In genomic region chr10:58813081-58813800, GRCm38 (mm10) we compare ENCODE assay signal across 8 mouse cellular contexts. TPM values are rescaled to one million over a fixed set of nuclear protein-coding genes. Genes with fewer than 3 reads are reported as not detected.
A peak's percentile ranks its signal among the peaks of the same experiment; 100 is the strongest.
DNase-seq lines count a peak whose midpoint lies in the region; ATAC-seq and TF ChIP-seq lines count a peak whose summit lies in the region.

Sh3rf3 (plus strand) TSS chr10:58813359.

- peak within 1 kb of the TSS; percentile 100 for H3K4me2 ChIP-seq in hindbrain, embryonic 11.5 days (replicated peaks; ENCODE audit: low read depth, low read length)

- no peak for TF ChIP-seq EP300 in ES-Bruce4 (IDR thresholded peaks at IDR 0.05; ENCODE audit: insufficient read depth, low read depth, low read length)

- intact Hi-C loops in left cerebral cortex, postnatal 10 days (cut with DNase I) = loop anchor here (2.0 to 10.0 kb wide), 5 partner anchors 124 to 480 kb away; no protein-coding TSS in a partner anchor

- peak within 1 kb of the TSS; percentile 55 for H3K4me3 ChIP-seq in ES-Bruce4 (ENCODE audit: low read depth, low read length)
- peak within 1 kb of the TSS; percentile 53 for H3K4me3 ChIP-seq in embryonic fibroblast, embryonic 13.5 days (ENCODE audit: insufficient read depth, low read length)
- peak within 1 kb of the TSS; percentile 57 for H3K4me3 ChIP-seq in hindbrain, embryonic 11.5 days (ENCODE audit: low read depth, low read length)

- under 1% methylated on average over 79 of the region's 79 CpGs for WGBS in hindbrain, embryonic 11.5 days

- H3K9me3 ChIP-seq in ES-Bruce4 (replicated peaks; ENCODE audit: control insufficient read depth, insufficient read depth, low read length, poor library complexity, severe bottlenecking) = no peaks in the 10 kb centered on the region
- H3K9me3 ChIP-seq in hindbrain, embryonic 11.5 days (ENCODE audit: control insufficient read depth, low read length) = no peaks in the 10 kb centered on the region

- H3K4me1 ChIP-seq in ES-Bruce4 (ENCODE audit: control insufficient read depth, insufficient read depth, low read length) = no peaks in the 10 kb centered on the region
- peaks cover 9% of the 10 kb centered on the region; the same call in 1 of the 2 replicates for H3K4me1 ChIP-seq in embryonic fibroblast, embryonic 13.5 days (ENCODE audit: control insufficient read depth, insufficient read depth, low read length)
- H3K4me1 ChIP-seq in hindbrain, embryonic 11.5 days (replicated peaks; ENCODE audit: control insufficient read depth, insufficient read depth, low read length) = 0 out of 2 replicates have a peak, but pooled peaks cover 4% of the 10 kb centered on the region

- H3K27ac ChIP-seq in ES-Bruce4 (ENCODE audit: insufficient read depth, low read length) = no peak within 1 kb of the TSS
- H3K27ac ChIP-seq in embryonic fibroblast, embryonic 13.5 days (ENCODE audit: insufficient read depth, low read length) = peak within 1 kb of the TSS; percentile 66
- no peak within 1 kb of the TSS for H3K27ac ChIP-seq in hindbrain, embryonic 11.5 days (ENCODE audit: low read depth, low read length)

- no peak for TF ChIP-seq POLR2A in ES-Bruce4 (IDR thresholded peaks at IDR 0.05; ENCODE audit: insufficient read depth, low read length)
- TF ChIP-seq POLR2A in embryonic fibroblast, embryonic 13.5 days (IDR thresholded peaks at IDR 0.05; ENCODE audit: low read depth, low read length) = no peak

- peak; percentile 58 for ATAC-seq in hindbrain, embryonic 11.5 days (ENCODE audit: low FRiP score)
- no peak for ATAC-seq in granulocyte monocyte progenitor cell, adult 5-6 weeks (replicated peaks; ENCODE audit: poor library complexity, severe bottlenecking)

- peak; percentile 38 for DNase-seq in adrenal gland, postnatal 14 days
- DNase-seq in hindbrain, embryonic 11.5 days (ENCODE audit: low spot score) = peak; percentile 66
- peak in 1 of 2 experiments; percentile 69 for DNase-seq in left cerebral cortex, postnatal 10 days (ENCODE audit: extremely low spot score in 1 of 2, low spot score in 2 of 2)
- peak; percentile 13 for DNase-seq in lung, postnatal 36 days
- DNase-seq in right cerebral cortex, postnatal 14 days = peak; percentile 54

- H3K9ac ChIP-seq in ES-Bruce4 (ENCODE audit: low read depth, poor library complexity, severe bottlenecking) = peak within 1 kb of the TSS; percentile 50
- peak within 1 kb of the TSS; percentile 35 for H3K9ac ChIP-seq in hindbrain, embryonic 11.5 days (ENCODE audit: low read depth, low read length)

- no peaks in the 10 kb centered on the region for H3K36me3 ChIP-seq in ES-Bruce4 (ENCODE audit: control insufficient read depth, insufficient read depth, low read length, poor library complexity, severe bottlenecking)
- H3K36me3 ChIP-seq in hindbrain, embryonic 11.5 days (ENCODE audit: control insufficient read depth, insufficient read depth, low read length) = no peaks in the 10 kb centered on the region

- peaks cover 1% of the 10 kb centered on the region; the same call in 1 of the 2 replicates for H3K27me3 ChIP-seq in ES-Bruce4 (ENCODE audit: control insufficient read depth, insufficient read depth, low read length, poor library complexity, severe bottlenecking)
- H3K27me3 ChIP-seq in hindbrain, embryonic 11.5 days (ENCODE audit: control insufficient read depth, insufficient read depth, low read length) = peaks cover 22% of the 10 kb centered on the region

- TF ChIP-seq CTCF in ES-Bruce4 (IDR thresholded peaks at IDR 0.05; ENCODE audit: low read depth, low read length) = no peak
- TF ChIP-seq CTCF in embryonic fibroblast, embryonic 13.5 days (IDR thresholded peaks at IDR 0.05; ENCODE audit: borderline replicate concordance, insufficient read depth, low read length) = no peak

RNA-seq across cellular contexts. Expression of gene Sh3rf3, which starts in this region (rescaled TPM):
- polyA plus RNA-seq in ES-Bruce4 (2011; ENCODE audit: insufficient read depth, insufficient read length, low read depth, missing spikeins) = 0.55 and 2.5 TPM in 2 replicates
- 1.3 and 1.8 TPM in 2 replicates for total RNA-seq in adrenal gland, postnatal 14 days (2021)
- polyA plus RNA-seq in embryonic fibroblast, embryonic 13.5 days (2011; ENCODE audit: insufficient read length, low read depth, missing spikeins) = 8.0 and 9.6 TPM in 2 replicates
- polyA plus RNA-seq in hindbrain, embryonic 11.5 days (2014; fragmentation: Nextera tagmentation; extraction: Ambion mirVana) = 1.0 and 1.5 TPM in 2 replicates
- 10 to 100 TPM; 83.7 to 97.9 TPM for total RNA-seq in left cerebral cortex, postnatal 10 days (2021)
- total RNA-seq in granulocyte monocyte progenitor cell, adult 5-6 weeks (2014; fragmentation: Nextera tagmentation) = not detected in 2 replicates
- total RNA-seq in granulocyte monocyte progenitor cell, adult 5-6 weeks (2017) = not detected in 2 replicates

Comparison
In these comparisons a context has a peak if more than half of its experiments do, and no peak if none do; other contexts are left out.
1. RNA of gene Sh3rf3 (total RNA-seq): 83.7 to 97.9 TPM in left cerebral cortex, postnatal 10 days; 1.3 to 1.8 TPM in adrenal gland, postnatal 14 days and not detected in granulocyte monocyte progenitor cell, adult 5-6 weeks; every median in the first group is over 10 times any median in the second.
2. Peak in every context shown above with its lines, with median percentiles within 50 percentile points of each other: H3K4me3 ChIP-seq.